Mouse (Mus musculus) kidney, adult 11 months (tissue): ENCODE measurements around the gene Cdk5.

ENCODE experiments used
- DNase-seq: peaks from one replicate; pipeline ENCODE4 v3.0.0; 2022

The Cdk5 gene

DNA sequence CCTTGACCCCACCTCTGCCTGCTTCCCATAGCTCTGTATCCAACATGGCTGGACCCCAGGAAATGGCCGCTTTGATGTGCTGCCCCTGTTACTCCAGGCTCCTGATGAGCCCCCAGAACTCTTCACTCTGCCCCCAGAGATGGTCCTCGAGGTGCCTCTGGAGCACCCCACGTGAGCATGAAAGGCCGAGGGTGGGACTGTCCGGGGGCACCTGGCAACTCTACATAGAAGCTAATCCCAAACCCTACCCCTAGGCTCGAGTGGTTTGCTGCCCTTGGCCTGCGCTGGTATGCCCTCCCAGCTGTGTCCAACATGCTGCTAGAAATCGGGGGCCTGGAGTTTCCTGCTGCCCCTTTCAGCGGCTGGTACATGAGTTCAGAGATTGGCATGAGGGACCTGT is 53.6 kb downstream of the Cdk5 start:
- DNase-seq = no peak
